Mouse (Mus musculus): Measurements from ENCODE around the gene Hexim2. TPM values are rescaled to one million over a fixed set of nuclear protein-coding genes. Genes with fewer than 3 reads are reported as not detected.

The Hexim2 gene
- total RNA-seq (2021), result 10 to 100 TPM; 14.4 to 16.9 TPM
- long read RNA-seq, partial matches to known transcripts, result 0 of 21 reads
- long read RNA-seq, other reads (novel, unspliced or antisense), result 14 of 21 reads

- peak; percentile 77 to 83 for DNase-seq (ENCODE audit: low spot score in 2 of 2)
These were observed at the start of gene Hexim2 for GRCm38 (mm10) chr11:103131701-103132575. Gene Hexim2 (plus strand): TSS chr11:103132429.

DNA sequence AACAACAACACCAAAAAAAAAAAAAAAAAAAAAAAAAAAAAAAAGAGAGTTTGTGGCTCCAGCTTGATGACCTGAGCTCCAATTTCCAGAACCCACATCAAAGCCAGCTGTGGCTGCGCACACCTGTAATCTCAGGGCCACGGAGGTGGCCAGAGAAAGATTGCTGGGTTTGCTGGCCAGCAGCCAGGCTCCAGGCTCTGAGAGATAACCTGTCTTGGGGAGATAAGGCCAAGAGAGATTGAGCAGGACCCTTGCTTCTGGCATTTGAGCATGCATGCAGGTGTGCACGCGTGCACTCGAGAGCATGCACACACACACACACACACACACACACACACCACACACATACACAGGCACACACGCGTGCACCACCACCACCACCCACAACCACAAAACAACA lies 38.9 kb upstream of the Hexim2 start:
- no peak for DNase-seq (ENCODE audit: low spot score in 2 of 2)

DNA sequence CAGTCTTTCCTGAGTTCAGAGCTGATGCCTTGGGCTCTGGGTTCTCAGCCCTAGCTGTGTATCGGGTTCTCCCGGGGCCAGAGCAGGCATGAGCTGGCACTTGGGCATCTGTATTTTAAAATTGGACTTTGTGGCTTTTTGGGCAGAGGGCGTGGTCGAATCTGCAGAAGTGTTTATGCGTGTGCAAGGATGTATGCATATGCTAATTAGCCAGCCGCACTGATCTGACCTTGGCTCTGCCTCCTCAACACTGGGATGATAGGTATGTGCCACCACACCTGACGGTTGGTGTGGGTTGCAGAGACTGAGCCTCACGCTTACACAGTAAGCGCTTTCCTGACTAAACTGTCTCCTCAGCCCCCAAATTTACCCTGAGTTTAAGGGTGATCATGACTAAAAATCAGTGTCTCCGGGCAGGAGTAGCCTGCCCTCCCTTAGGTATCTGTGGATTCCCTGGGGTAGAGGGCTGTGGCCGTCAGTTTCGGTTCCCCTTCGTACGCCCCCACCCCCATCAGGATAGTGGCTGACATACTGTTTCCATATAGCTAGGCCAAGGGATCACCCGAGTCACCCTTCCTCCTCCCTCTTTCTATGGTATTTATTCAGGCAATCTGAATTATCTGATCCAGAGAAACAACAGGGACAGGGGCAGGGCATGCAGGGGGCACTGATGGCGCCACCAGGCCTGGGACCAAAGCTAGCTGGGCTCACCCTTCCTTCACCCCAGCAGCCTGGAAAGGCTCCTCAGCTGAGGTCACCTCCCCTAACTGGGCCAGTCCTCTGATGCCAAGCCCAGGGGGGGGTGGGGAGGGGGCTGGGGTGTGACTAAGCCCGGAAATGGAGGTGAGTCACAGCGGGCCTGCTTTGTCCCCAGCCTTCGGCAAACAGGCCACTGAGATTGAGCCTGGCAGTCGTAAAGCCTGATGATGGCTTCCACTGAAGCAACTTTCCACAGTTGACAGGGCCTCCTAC lies 38.1 kb upstream of the Hexim2 start:
- DNase-seq (ENCODE audit: low spot score in 2 of 2), result no peak

- no peak for DNase-seq (ENCODE audit: low spot score in 2 of 2)
These were observed 37.0 kb upstream of the Hexim2 start for GRCm38 (mm10) chr11:103095107-103095670.

- DNase-seq (ENCODE audit: low spot score in 2 of 2), result no peak
These were observed 36.4 kb upstream of the Hexim2 start for GRCm38 (mm10) chr11:103095801-103096200.

DNA sequence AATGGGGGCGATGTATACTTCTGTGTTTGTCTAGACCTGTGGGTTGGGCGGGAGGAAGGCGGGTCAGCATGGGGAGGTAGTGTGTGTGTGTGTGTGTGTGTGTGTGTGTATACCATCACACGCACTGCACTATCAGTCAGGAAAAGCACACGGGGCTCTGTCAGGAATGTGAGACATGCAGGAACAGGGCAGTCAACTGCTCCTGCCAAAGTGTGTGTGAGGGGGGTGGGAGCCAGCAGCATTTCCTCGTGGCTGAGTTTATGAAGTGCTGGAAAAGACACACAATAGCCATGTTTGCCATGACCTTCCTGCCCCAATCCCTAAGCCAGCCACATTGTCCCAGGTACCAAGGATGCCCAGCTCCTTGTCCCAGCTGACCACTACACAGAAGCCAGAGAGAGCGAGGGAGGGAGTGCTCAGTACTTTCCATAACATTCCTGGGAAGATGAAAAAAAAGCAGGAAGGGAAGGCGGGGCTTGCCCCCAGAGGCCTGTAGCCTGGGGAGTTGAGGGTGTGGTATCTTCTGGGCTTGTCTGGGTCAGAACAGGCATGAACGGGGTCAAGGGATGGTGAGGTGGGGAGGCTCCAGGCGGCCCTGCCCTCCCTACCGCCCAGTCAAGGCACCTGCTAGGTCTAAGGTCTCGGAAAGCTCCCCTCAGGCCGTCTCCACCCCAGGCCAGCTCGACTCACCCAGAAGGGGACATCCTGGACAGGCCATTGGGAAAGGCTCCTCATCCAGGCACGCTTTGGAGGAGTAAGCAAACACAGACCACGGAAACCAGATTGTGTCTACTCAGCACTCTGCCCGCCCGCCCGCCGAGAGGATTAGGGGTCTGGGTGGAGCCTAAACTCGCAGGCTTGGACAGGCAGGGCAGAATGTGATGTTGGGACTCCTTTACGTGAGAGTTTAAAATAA lies 35.0 kb upstream of the Hexim2 start:
- no peak for DNase-seq (ENCODE audit: low spot score in 2 of 2)

GRCm38 (mm10) chr11:103098531-103099190 lies 33.6 kb upstream of the Hexim2 start:
- no peak for DNase-seq (ENCODE audit: low spot score in 2 of 2)

GRCm38 (mm10) chr11:103099352-103099940 lies 32.8 kb upstream of the Hexim2 start:
- DNase-seq (ENCODE audit: low spot score in 2 of 2), result no peak

DNA sequence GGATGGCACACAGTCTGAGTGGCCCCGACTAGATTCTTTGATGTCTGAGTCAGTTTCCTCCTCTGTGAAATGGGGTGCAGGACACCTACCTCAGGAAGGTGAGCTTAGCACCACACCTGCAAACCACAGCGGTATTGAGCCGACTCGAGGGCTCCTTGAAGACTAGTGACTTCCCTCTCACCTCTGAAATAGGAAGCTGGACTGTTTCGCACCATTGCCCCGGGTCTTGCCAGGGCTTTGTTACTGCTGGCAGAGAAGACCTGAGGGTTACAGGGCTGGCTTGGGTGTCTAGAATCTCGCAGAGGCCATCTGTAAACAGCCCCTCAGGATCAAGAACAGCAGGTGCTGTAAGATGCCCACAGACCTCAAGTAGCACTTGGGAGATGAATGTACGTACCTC lies 31.9 kb upstream of the Hexim2 start:
- DNase-seq (ENCODE audit: low spot score in 2 of 2), result no peak

DNA sequence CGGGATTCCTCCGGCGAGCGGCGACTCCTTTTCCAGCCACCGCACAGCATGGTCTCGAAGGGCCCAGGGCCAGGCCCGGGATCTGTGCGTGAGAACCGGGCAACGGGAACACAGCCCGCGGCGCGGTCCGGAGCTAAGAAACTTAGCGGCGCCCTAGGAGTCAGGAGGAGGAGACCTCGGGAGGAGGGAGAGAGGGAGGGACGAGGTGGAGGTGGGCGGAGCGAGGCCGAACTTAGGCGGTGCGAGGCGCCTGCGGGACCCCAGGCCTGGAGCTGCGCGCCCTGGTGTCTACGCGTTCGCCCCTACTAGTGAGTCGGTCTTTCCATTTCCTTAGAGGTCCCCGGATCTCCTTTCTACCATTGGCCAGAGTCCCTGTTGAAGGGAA lies 30.8 kb upstream of the Hexim2 start, which contains the start of the genes Plcd3 and Acbd4:
Gene Plcd3 (minus strand): TSS at position 178 of the 385 bp plus-strand sequence.
Gene Acbd4 (plus strand): TSS at position 202 of the 385 bp plus-strand sequence.
- peak; percentile 61 to 74 for DNase-seq (ENCODE audit: low spot score in 2 of 2)

DNA sequence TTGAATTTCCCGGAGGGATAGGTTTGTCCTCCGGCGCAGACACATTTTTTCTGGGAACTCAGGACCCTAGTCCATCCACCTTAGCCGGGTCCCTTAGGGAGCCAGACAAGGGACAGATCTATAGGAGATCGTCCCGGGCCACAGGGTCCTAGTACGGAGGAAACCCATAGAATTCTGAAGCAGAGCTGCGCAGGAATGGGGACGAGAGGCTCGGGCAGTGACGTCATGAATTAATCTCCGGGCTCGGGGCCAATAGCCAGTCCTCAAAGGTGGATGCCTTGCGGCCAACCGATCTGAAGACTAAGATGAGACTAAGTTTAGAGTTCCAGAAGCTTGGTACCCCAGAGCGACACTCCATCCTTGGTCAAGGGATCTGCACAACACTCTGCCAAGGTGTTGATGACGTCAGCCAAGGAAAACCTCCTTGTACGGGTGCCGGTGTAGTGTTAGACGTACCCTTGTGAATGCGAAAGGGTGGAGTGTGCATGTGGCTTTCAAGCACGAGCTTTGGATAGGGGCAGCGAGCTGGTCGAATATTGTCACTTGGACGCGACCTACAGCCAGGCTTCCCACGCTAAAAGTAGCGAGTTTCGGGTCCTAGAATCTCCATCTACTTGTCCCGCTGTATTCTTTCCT lies 30.2 kb upstream of the Hexim2 start:
- DNase-seq (ENCODE audit: low spot score in 2 of 2), result peak; percentile 67 to 74

- DNase-seq (ENCODE audit: low spot score in 2 of 2), result peak; percentile 99
These were observed 29.4 kb upstream of the Hexim2 start for GRCm38 (mm10) chr11:103102725-103103349.

DNA sequence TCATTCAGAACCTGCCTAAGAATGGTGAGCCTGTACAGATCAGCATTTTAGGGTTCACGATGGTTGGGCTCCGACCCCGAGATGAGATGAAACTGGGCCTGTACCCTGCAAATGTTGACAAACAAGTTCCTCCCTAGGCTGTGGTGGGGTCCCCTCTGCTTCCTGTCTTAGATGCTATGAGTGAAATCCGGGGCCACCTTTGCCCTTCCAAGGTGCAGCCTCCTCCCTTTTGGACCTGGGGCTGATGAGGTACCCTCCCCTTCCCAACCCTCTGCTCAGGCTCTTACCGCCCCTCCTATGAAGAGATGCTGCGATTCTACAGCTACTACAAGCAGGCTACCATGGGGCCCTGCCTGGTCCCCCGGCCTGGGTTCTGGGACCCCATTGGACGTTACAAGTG lies 28.6 kb upstream of the Hexim2 start:
- no peak for DNase-seq (ENCODE audit: low spot score in 2 of 2)

- DNase-seq (ENCODE audit: low spot score in 2 of 2), result no peak
These were observed 27.8 kb upstream of the Hexim2 start for GRCm38 (mm10) chr11:103104469-103104868.

- no peak for DNase-seq (ENCODE audit: low spot score in 2 of 2)
These were observed 27.0 kb upstream of the Hexim2 start for GRCm38 (mm10) chr11:103105180-103105725.

GRCm38 (mm10) chr11:103105810-103106209 lies 26.4 kb upstream of the Hexim2 start:
- DNase-seq (ENCODE audit: low spot score in 2 of 2), result no peak

GRCm38 (mm10) chr11:103106386-103106785 lies 25.8 kb upstream of the Hexim2 start:
- DNase-seq (ENCODE audit: low spot score in 2 of 2), result no peak

- DNase-seq (ENCODE audit: low spot score in 2 of 2), result no peak
These were observed 20.9 kb upstream of the Hexim2 start for GRCm38 (mm10) chr11:103111301-103111700.
